Mouse (Mus musculus) stomach, embryonic 14.5 days (tissue): ENCODE measurements at regions not wholly inside any gene's neighbourhood (a gene's known extent, or its start where the extent isn't known, plus 50 kb on each side); places are given as distances from the start of the nearest gene placed in this dataset.
A peak's percentile ranks its signal among the peaks of the same experiment; 100 is the strongest.

Source experiments
- ATAC-seq: fragments of 200-750 bp; cut with Nextera tagmentation; 2 replicates; pipeline ENCODE4 v1.8.0; 2017; ENCODE audit warnings: low read depth, moderate TSS enrichment; ENCODE audit not compliant: insufficient number of reproducible peaks, insufficient read depth, low FRiP score
- H3K27ac ChIP-seq: fragments of 300-500 bp; sonication (generic); 2 replicates; pipeline ENCODE4 v1.5.1; 2014; ENCODE audit warnings: mild to moderate bottlenecking, low read length, moderate library complexity, mixed read lengths
- H3K27me3 ChIP-seq: fragments of 300-500 bp; sonication (generic); 2 replicates; pipeline ENCODE4 v1.6.1; 2014; ENCODE audit warnings: low read length, control low read depth, mixed read lengths; ENCODE audit not compliant: control insufficient read depth, insufficient read depth
- H3K36me3 ChIP-seq: fragments of 300-500 bp; sonication (generic); 2 replicates; pipeline ENCODE4 v1.6.1; 2014; ENCODE audit warnings: mild to moderate bottlenecking, control low read depth, low read length, moderate library complexity, mixed read lengths; ENCODE audit not compliant: control insufficient read depth, insufficient read depth
- H3K4me1 ChIP-seq: fragments of 300-500 bp; sonication (generic); 2 replicates; pipeline ENCODE4 v1.6.1; 2014; ENCODE audit warnings: low read length, control low read depth, mixed read lengths; ENCODE audit not compliant: control insufficient read depth, insufficient read depth
- H3K4me2 ChIP-seq: fragments of 300-500 bp; sonication (generic); replicated peaks from 2 replicates; pipeline ENCODE4 v1.6.1; 2014; ENCODE audit warnings: low read depth, low read length, control low read depth
- H3K4me3 ChIP-seq: fragments of 300-500 bp; sonication (generic); 2 replicates; pipeline ENCODE4 v1.5.1; 2014; ENCODE audit warnings: low read depth, low read length, control low read depth
- H3K9ac ChIP-seq: fragments of 300-500 bp; sonication (generic); replicated peaks from 2 replicates; pipeline ENCODE4 v1.6.1; 2014; ENCODE audit warnings: low read depth, mild to moderate bottlenecking, control low read depth, low read length, moderate library complexity, mixed read lengths
- H3K9me3 ChIP-seq: fragments of 300-500 bp; sonication (generic); 2 replicates; pipeline ENCODE4 v1.6.1; 2016; ENCODE audit warnings: low read depth, low read length, control low read depth; ENCODE audit not compliant: control insufficient read depth
- WGBS: fragments of 180-500 bp; shearing (Covaris S2); extraction: QIAGEN DNeasy Blood & Tissue Kit; methylation state at CpG from one replicate; pipeline ENCODE4 v1.1.7; 2014; 5-methylcytosine and 5-hydroxymethylcytosine counted together

DNA sequence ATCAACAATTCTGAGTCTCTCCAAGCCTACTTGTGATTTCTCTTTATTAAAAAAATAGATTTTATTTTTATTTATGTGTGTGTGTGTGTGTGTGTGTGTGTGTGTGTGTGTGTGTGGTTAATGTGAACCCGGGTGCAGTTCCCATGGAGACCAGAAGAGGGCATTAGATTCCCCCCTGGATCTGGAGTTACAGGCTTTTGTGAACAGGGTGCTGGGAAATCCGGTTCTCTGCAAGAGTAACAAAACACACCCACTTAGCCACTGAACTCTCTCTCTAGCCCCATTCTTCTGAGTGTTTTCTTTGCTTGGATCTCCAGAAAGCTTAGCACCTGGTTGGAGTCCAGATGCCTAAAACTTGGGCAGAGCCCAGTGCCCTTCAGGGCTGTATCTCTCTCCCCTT lies 198.4 kb downstream of the Nucb2 start:
- Histone ChIP-seq H3K27me3 (no peaks in the 10 kb centered on the region), H3K4me2 (no peak overlapping the region), H3K9ac (no peak overlapping the region), H3K27ac (no peak overlapping the region), H3K4me1 (no peaks in the 10 kb centered on the region), H3K9me3 (no peaks in the 10 kb centered on the region), H3K4me3 (no peak overlapping the region), H3K36me3 (no peaks in the 10 kb centered on the region)
- ATAC-seq, result no peak
- WGBS, result 85% methylated on average over 2 of the region's 2 CpGs

DNA sequence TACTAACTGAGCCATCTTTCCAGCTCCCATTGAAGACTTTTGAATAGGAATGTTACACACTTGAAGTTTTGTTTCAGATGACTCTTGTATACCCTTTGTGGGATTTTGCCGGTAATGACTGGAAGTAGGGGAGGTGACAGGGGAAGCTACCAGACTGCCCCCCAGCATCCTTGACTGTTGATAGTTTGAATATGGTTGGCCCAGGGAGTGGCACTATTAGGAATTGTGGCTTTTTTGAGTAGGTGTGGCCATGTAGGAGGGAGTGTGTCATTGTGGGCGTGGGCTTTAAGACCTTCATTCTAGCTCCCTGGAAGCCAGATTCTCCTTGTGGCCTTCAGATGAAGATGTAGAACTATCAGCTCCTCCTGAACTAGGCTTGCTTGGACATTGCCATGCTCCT lies 207.4 kb downstream of the Nucb2 start:
- no peak overlapping the region for H3K9ac ChIP-seq
- H3K4me1 ChIP-seq, result no peaks in the 10 kb centered on the region
- no peaks in the 10 kb centered on the region for H3K36me3 ChIP-seq
- 91% methylated on average over 2 of the region's 2 CpGs for WGBS
- no peaks in the 10 kb centered on the region for H3K9me3 ChIP-seq
- H3K27ac ChIP-seq, result no peak overlapping the region
- no peak for ATAC-seq
- no peak overlapping the region for H3K4me3 ChIP-seq
- no peaks in the 10 kb centered on the region for H3K27me3 ChIP-seq
- H3K4me2 ChIP-seq, result no peak overlapping the region

DNA sequence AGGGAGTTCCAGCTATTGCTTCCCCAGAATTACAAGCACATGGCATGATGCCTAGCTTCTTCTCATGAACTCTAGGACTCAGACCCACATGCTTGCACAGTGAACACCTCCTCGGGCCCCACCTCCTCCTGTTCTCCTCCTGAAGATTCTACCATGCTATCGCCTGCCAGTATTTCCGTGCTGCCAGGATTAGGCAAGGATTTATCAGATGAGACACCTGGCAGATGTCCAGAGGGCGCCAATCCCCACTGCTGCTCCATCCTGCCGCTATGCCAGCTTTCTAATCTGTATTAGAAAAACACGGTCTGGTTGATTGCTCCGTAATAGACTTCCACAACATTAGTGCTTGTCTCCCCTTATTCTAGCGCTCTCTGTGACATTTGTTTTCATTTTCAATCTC lies 209.0 kb downstream of the Nucb2 start:
- ATAC-seq, result no peak
- WGBS, result 77% methylated on average over 8 of the region's 8 CpGs

DNA sequence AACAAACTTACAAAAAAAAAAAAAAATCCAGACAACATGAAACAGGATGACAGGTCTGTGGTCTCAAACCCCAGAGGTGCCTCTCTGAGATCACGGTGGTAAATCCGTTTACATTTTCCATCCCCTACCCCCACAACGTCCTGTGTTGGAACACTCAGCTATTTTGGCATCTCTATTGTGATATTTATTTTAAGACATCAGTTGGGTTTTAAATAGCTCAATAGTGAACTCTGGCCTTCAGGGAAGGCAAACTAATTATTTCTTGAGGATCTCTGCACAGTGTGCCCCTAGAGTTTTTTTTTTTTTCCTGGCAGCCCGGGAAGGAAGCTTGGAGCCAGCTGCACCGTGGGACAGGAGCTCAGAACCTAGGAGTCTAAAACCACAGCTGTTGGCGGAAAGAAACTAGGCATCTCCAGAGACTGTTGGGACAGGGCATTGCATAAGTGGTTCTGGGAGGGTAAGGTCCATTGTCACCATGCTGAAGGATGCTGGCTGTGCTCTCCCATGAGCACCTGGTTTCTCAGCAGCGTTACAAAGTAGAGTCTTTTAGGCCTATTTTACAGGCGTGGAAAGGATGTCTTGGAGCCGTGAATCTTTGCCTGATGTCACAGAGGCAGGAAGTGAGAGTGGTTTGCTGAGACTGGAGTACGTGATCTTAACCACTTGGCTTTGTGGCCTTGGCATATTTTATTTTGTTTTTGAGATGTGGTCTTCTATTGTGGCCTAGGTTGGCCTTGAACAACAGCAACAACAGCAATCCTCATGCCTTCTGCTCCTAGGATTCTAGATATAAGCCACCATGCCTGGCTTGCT lies 211.3 kb downstream of the Nucb2 start:
- Histone ChIP-seq H3K36me3 (no peaks in the 10 kb centered on the region), H3K27me3 (no peaks in the 10 kb centered on the region), H3K9ac (no peak overlapping the region), H3K4me2 (no peak overlapping the region), H3K27ac (no peak overlapping the region), H3K9me3 (no peaks in the 10 kb centered on the region), H3K4me3 (no peak overlapping the region), H3K4me1 (no peaks in the 10 kb centered on the region)
- WGBS, result 46% methylated on average over 10 of the region's 10 CpGs
- no peak for ATAC-seq

More for the DNA sequence above, 209.0 kb downstream of the Nucb2 start:
- Histone ChIP-seq H3K27ac (no peak overlapping the region), H3K4me1 (no peaks in the 10 kb centered on the region), H3K4me3 (no peak overlapping the region), H3K36me3 (no peaks in the 10 kb centered on the region), H3K9ac (no peak overlapping the region), H3K4me2 (no peak overlapping the region), H3K27me3 (no peaks in the 10 kb centered on the region), H3K9me3 (no peaks in the 10 kb centered on the region)

DNA sequence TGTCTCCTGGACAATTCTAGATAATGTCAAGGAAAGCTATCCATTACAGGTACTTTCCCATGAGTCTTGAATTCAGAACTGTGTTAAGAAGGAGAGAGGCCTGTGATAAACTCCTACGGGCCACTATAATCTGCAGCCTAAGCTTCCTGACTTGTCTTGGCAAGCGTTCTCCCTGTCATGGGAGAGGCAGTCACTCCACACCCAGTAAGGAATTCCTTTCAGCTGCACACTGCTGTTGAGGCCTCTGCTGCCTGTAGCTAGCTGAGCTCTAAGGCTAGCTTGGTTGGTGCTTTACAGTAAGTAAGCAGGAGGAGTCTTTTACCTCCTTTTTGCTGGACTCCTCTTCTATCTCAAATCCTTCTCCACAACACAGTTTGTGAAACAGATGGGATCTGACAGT lies 224.2 kb downstream of the Nucb2 start:
- H3K27ac ChIP-seq, result no peak overlapping the region
- H3K4me1 ChIP-seq, result no peaks in the 10 kb centered on the region
- no peak overlapping the region for H3K4me3 ChIP-seq
- 36% methylated on average over 2 of the region's 2 CpGs for WGBS
- ATAC-seq, result peak; percentile 56; the same call in 1 of the 2 replicates
- H3K9ac ChIP-seq, result no peak overlapping the region
- H3K27me3 ChIP-seq, result no peaks in the 10 kb centered on the region
- no peaks in the 10 kb centered on the region for H3K36me3 ChIP-seq
- no peak overlapping the region for H3K4me2 ChIP-seq
- no peaks in the 10 kb centered on the region for H3K9me3 ChIP-seq

DNA sequence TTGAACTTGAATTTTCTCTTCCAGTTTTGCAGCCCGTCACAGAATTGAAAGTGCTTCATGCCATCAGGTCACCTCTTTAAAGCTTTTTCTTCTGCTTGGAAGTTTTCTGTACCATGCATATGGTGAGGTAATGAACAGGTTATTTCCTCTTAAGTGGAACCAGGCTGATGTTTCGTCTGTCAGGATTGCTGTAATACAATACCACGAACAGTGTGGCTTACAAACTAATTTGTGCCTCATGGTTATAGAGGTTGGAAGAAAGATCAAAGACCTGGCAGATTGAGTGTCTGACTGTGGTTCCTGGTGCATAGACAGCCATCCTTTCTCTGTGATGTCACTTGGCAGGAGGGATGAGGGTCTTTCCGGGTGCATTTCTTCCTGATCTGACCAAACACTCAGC lies 225.6 kb downstream of the Nucb2 start:
- H3K27me3 ChIP-seq, result no peaks in the 10 kb centered on the region
- no peak overlapping the region for H3K4me2 ChIP-seq
- no peak for ATAC-seq
- H3K4me1 ChIP-seq, result no peaks in the 10 kb centered on the region
- H3K9me3 ChIP-seq, result no peaks in the 10 kb centered on the region
- H3K27ac ChIP-seq, result no peak overlapping the region
- H3K4me3 ChIP-seq, result no peak overlapping the region
- no peaks in the 10 kb centered on the region for H3K36me3 ChIP-seq
- WGBS, result 54% methylated on average over 4 of the region's 4 CpGs
- no peak overlapping the region for H3K9ac ChIP-seq

DNA sequence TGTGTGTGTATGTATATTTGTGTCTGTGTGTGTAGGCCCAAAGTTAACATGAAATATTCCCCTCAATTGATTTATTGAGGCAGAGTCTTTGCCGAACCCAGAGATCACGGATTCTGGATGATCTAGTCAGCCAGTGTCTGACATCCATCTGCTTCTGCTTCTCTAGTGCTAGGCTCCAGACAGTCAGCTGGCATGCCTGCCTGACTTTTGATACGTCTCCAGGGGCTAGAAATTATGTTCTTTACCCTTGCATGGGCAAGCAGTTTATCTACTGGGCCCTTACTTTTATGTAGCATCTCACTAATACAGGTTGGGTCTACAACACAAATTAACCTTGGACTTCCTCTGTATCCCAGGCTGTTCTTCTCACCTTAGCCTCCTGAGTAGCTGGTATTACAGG lies 231.5 kb downstream of the Nucb2 start:
- Histone ChIP-seq H3K9me3 (no peaks in the 10 kb centered on the region), H3K4me1 (no peaks in the 10 kb centered on the region), H3K4me2 (no peak overlapping the region), H3K9ac (no peak overlapping the region), H3K36me3 (no peaks in the 10 kb centered on the region), H3K27ac (no peak overlapping the region), H3K27me3 (no peaks in the 10 kb centered on the region), H3K4me3 (no peak overlapping the region)
- ATAC-seq, result no peak
- WGBS, result 54% methylated on average over 3 of the region's 3 CpGs

DNA sequence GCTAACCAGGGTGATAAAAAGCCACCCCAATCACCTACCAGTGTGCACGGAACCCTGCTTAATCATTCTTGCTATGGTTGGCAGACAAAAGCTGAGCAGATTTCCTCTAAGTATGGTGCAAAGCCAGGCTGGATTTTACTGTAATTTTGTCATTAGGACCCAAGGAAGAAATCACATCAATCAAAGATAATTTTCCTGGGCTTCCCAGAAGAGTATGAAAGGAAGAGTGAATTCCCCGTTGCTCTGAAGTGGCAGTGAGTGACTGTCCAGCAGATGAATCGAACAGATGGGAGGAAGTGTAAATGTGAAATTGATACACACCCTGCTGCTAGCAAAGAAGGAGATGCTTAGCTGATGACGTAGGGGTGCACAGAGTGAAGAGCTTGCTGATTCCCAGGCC lies 232.2 kb downstream of the Nucb2 start:
- WGBS, result 59% methylated on average over 4 of the region's 4 CpGs
- Histone ChIP-seq H3K4me1 (no peaks in the 10 kb centered on the region), H3K9ac (no peak overlapping the region), H3K9me3 (no peaks in the 10 kb centered on the region), H3K27ac (no peak overlapping the region), H3K27me3 (no peaks in the 10 kb centered on the region), H3K4me3 (no peak overlapping the region), H3K4me2 (no peak overlapping the region), H3K36me3 (no peaks in the 10 kb centered on the region)
- no peak for ATAC-seq

DNA sequence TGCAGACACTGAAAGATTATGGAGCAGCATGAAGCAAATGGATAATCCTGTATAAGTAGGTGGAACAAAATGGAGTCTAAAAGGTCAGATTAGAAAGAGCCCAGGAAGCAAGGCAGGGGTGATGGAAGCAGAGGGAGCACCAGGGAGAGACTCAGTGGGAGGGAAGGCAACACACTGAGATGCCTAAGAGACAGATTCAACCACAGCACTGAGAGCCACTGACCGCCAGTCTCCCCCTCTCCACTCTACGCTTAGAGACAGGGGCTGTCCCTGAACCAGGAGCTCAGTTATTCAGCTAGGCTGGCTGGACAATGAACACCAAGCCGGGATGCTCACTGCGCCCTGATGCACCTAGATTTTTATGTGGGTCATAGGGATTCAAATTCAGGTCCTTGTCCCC lies 233.8 kb downstream of the Nucb2 start:
- H3K9ac ChIP-seq, result no peak overlapping the region
- H3K4me3 ChIP-seq, result no peak overlapping the region
- H3K9me3 ChIP-seq, result no peaks in the 10 kb centered on the region
- no peaks in the 10 kb centered on the region for H3K4me1 ChIP-seq
- no peaks in the 10 kb centered on the region for H3K27me3 ChIP-seq
- no peak overlapping the region for H3K4me2 ChIP-seq
- no peak overlapping the region for H3K27ac ChIP-seq
- ATAC-seq, result no peak
- WGBS, result 91% methylated on average over 4 of the region's 4 CpGs
- H3K36me3 ChIP-seq, result no peaks in the 10 kb centered on the region
